Mouse (Mus musculus): Measurements from ENCODE around the gene Mrpl27.
A peak's percentile ranks its signal among the peaks of the same experiment; 100 is the strongest.
"Not testable (repeated sequence)": the region's sequence is repeated elsewhere in the genome, so short reads cannot be mapped to it uniquely, and the experiment has no call there.

Gene Mrpl27

DNA sequence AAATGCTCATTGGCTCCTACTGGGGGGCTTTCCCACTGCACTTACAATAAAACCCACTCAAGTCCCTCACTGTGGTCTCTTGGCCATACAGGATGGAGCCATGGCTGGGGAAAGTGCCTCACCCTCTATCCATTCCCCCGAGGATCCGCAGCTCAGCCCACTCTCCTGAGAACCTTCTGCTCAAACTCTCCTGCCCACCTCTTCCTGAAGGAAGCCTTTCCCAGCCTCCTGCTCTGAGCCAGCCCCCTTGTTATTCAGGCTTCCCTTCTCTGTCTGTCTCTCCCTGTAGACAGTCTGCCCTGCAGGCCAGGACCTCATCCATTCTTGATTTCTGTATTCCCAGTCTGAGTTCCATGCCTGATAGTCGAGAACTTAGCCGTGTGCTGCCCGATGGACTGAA lies 21.4 kb downstream of the Mrpl27 start:
- no peak for DNase-seq (ENCODE audit: low spot score)

DNA sequence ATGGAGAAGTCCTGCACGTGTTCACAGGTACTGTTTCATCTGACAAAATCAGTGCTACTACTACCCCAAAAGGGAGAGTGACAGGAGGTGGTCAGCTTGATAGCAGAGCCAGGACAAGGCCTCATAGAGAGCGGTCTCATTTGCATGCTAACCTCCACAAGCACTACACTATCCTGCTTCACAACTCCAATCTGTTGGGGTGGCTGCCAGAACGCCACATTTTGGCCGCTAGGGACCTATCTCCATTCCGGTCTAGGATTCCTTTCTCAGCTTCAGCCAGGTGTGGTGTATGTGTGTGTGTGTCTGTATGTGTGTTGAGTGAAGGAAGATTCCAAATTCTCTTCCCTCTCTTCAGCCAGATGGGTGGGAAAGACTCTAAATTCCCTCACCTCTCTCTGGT lies 21.9 kb downstream of the Mrpl27 start:
- DNase-seq (ENCODE audit: low spot score) = no peak

- no peak for DNase-seq (ENCODE audit: low spot score)
Measured at GRCm38 (mm10) chr11:94676308-94676707, 22.7 kb downstream of the Mrpl27 start.

DNA sequence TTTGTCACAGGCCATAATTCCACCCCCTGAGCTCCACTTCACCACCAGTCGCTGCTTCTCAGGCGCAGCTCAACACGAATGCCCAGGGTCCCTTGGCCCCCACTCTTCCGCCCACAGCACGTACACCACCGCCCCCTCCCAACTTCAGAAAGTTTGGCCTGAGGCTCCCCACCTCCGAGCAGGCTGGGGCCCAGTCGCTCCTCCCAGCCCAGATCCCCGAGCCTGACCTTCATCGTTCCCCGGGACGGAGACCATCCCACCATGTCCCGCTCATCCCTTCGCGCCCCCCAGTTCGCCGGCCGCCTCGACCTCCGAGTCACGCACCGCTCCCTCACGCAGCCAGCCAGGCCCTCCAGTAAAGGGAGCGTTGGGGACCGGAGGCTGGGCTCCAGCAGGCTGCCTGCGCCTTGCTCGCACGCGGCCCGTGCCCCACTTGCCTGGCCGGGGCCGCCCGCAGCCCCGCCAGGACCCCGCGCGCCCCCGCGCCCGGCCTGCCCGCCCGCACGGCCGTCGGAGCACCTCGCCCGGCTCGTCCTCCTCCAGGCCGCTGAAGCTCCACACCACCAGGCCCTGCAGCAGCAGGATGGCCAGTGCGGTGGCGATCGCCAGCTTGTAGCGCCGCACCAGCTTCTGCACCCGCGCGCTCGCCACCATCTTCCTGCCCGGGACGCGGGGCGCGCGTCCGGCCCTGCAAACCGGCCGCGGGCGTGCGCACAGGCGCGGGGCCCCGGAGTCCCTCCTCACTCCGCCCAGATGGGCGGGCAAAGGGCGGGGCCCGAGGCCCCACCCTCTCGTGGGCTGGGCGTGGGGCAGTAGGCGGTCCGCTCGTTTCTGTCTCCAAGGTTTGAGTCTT lies 23.4 kb downstream of the Mrpl27 start, which contains the start of gene Xylt2:
TSS of gene Xylt2 (minus strand) at position 762 of the 853 bp plus-strand sequence.
- DNase-seq (ENCODE audit: low spot score) = peak; percentile 91

DNA sequence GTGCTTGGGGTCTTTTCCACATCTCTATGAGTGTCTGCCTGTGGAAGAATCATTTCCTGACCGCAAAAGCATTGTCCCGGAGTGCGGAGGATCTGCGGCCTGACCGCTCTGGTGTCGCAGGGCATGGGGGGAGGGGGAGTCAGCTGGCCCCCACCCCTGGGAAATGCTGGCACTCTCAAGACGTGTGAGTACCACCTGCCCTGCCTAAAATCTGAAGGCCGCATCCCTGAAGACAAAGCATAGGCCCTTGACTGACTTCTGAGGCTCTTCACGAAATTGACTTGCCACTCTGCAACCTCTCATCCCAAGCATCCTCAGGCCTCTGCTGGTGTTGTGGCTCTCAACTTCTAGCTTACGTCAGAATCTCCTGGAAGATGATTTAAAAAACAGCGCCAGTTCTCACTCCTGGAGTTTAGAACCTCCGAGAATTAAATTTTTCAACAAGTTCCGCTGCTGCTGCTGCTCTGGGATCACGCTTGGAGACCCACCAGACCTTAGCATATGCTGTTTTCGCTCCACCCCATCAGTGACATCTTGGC lies 24.1 kb downstream of the Mrpl27 start:
- DNase-seq (ENCODE audit: low spot score) = no peak

DNA sequence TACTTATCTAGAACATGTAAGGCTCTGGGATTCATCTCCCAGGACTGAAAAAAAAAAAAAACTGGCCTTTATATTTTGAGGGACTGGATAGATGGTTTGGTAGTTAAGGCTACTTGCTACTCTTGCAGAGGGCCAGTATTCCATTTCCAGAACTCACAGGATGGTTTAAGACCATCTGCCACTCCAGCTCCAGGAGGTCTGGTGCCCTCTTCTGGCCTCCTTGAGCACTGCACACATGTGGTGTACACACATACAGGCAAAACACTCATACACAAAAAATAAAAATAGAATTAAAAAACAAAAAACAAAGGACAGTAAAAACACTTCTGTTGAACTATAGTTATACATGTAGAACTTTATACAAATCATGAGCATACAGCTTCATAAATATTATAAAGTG lies 27.1 kb downstream of the Mrpl27 start:
- DNase-seq (ENCODE audit: low spot score) = no peak

DNA sequence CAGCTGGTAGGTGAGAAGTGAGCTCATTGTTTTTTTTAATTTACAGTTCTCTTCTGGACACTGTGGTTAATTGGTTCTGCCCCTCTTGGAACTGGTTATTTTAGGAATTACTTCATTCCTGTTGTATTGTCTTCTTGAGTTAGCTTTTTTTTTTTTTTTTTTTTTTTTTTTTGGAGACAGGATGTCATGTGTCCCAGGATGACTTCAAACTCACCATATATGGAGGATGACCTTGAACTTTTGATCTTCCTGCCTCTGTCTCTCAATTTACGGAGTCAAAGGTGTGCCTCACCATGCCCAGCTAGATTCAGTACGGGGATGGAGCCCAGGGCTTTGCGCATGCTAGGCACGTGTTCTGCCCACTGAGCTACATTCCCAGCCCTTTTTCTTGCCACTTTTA lies 28.1 kb downstream of the Mrpl27 start:
- DNase-seq (ENCODE audit: low spot score) = no peak

- no peak for DNase-seq (ENCODE audit: low spot score)
Measured at GRCm38 (mm10) chr11:94682427-94682826, 28.9 kb downstream of the Mrpl27 start.

DNA sequence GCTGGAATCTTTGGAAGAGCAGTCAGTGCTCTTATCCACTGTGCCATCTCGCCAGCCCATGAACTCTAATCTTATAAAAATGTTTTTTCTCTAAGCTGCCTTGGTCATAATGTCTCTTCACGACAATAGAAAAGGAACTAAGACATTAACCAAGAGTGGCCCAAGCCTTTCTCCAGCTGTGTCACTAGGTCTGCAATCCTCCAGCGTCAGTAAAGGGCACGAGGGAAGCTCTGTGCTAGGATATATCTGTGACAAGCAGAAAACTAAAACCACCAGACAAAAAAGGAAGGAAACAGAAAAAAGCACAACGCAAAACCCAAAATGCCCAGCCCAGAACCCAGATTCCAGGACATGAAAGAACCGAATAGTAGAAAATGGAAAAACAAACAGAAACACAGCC lies 33.6 kb downstream of the Mrpl27 start:
- DNase-seq (ENCODE audit: low spot score) = no peak

- not testable (repeated sequence) for DNase-seq (ENCODE audit: low spot score)
Measured at GRCm38 (mm10) chr11:94692502-94692901, 38.9 kb downstream of the Mrpl27 start.

DNA sequence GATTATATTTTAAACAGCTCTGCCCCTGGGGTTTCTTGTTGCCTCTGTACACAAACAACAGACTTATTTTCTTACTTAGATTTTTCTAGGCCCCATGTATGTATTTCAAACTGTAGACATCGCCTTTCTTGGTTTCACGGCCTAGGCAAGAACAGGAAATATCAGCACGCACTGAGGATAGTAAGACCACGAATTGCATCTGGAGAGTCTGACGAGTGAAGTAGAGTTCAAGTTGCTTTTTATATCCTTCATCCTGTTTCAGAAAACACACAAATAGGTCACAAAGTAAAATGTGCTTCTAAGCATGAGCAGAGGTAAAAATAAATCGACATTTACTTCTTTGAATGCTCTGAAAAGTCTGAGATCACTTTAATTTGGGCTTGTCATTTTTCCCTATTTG lies 41.9 kb downstream of the Mrpl27 start:
- DNase-seq (ENCODE audit: low spot score) = no peak

- DNase-seq (ENCODE audit: low spot score) = no peak
Measured at GRCm38 (mm10) chr11:94697140-94697539, 43.6 kb downstream of the Mrpl27 start.

DNA sequence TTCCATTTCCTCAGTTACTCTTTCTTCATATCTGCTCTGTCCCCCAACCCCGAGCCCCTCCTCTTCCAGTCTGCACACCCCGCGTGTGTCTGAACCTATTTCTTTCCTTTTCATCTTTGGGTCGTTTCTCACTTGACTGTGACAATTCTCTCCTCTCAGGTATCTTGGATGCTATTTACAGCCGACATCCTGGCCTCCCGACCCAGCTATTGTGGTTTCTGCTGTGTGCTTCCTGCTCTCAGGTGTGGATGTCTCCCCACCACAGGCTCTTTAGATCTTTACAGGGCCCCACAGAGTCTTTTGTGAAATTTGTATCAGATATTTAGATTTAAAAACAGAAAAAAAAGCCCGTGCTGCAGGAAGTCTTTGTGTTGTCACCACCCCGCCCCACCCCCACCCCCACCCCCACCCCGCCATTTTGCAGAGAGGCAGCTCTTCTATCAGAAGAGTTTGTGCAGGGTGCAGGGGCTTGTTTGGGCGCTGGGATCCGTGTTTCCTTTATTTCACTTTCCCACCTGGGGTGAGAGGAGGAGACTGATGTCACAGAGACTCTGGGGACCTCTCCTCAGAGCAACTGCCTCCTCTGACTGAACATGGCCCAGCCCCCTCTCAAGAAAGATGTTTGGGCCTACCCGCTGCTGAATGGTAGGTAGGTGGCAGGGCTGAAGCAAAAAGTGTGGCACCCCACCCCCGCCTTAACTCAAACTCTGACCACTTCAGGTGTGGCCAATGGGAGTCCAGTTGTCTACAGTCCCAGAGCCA lies 44.3 kb downstream of the Mrpl27 start:
- no peak for DNase-seq (ENCODE audit: low spot score)

GRCm38 (mm10) chr11:94699399-94699798 lies 45.8 kb downstream of the Mrpl27 start:
- DNase-seq (ENCODE audit: low spot score) = no peak

DNA sequence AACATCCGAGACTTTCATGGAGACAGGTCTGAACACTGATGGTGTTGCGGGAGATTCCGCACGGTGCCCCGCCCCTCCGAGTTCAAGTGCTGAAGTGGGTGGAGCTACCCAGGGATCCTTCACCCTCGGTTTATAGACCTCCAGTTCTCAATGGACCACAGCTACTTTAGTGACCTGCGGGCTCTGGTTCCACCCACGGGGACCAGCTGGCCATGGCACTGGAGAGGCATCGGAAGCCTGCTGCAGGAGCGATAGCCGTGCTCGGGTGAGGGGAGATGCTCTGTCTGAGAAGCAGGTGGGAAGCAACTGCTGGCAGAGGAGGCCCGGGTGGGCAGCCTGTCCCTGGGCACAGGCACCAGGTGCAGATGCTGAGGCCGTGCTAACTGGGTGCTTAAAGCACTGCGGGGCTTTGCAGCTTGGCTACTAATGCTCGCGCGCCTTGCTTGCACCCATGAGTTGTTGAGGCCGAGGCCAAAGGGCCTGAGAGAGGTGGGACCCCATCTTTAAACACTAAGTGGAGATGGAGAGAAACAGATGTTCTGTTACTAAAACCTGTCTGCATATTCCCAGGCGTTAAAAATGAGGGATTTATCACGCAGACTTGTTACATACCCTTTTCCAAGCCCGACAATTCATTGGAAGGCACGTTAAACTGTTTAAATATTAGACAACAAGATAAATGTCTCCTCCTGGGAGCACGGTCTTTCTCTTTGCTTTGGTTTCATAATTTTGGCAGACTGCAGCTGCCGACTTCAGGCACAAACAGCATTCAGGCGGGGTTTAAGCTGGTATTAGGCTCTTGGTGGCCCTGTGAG lies 48.0 kb downstream of the Mrpl27 start:
- no peak for DNase-seq (ENCODE audit: low spot score)

DNA sequence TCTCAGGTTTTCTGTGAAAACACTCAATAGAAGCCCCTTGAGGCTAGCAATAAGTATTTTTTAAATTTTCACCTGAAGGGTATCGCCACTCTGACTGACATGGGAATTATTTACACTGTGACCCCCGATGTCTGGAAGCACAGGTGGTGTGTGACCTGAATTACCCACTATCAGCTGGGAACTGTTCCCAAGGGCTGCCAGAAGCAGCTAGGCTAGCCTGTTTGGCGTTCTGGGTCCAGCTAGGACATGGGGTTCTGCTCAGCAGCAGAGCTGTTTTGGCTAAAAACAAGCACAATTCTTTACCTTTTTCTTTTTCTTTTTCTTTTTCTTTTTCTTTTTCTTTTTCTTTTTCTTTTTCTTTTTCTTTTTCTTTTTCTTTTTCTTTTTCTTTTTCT lies 48.6 kb downstream of the Mrpl27 start:
- no peak for DNase-seq (ENCODE audit: low spot score)

DNA sequence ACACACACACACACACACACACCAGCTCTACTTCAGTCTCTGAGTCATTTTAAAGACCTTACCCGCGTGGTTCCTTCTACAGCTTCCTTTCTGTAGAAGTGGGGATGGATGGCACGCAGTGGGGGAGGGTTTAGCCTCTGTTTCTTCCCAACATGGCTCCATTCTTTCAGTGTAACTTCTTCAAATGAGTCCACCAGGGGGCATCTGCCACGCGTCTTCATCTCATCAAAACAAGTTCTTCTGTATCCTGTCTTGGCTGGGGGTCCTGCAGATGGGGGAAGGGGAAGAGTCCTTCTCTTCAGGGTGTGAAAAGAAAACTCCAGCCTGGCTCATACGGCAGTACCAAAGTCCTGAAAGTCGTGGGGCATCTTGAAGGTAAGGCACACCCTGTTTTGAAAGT lies 50.5 kb downstream of the Mrpl27 start:
- no peak for DNase-seq (ENCODE audit: low spot score)

GRCm38 (mm10) chr11:94704472-94704871 lies 50.9 kb downstream of the Mrpl27 start, which contains the start of gene Gm11541:
TSS of gene Gm11541 (minus strand) at chr11:94704499.
- no peak for DNase-seq (ENCODE audit: low spot score)
